ENCODE assay signal across 13 mouse cellular contexts in genomic region chr7:4651581-4651980, GRCm38 (mm10). TPM values are rescaled to one million over a fixed set of nuclear protein-coding genes. Genes with fewer than 3 reads are reported as not detected.
DNase-seq lines count a peak whose midpoint lies in the region; ATAC-seq and TF ChIP-seq lines count a peak whose summit lies in the region.
"Had no signal": no experiment of that assay in that cellular context is flagged by ENCODE, and none has a peak within 500 bp of the region (broad histone marks: within the 10 kb centered on the region; RNA-seq: fewer than 3 reads in every experiment).

No protein-coding gene starts in this region.

- peaks cover 27% of the 10 kb centered on the region for H3K4me1 ChIP-seq in kidney, adult 2 months (ENCODE audit: control insufficient read depth, insufficient read depth, low read length)
- peaks cover 39% of the 10 kb centered on the region for H3K4me1 ChIP-seq in thymus, adult 2 months (replicated peaks; ENCODE audit: control insufficient read depth, insufficient read depth, low read length)
- peaks cover 11% of the 10 kb centered on the region for H3K4me1 ChIP-seq in hindbrain, postnatal 0 days (ENCODE audit: insufficient read depth, low read length)

- H3K9me3 ChIP-seq in hindbrain, postnatal 0 days (ENCODE audit: low read length) = no peaks in the 10 kb centered on the region
- H3K9me3 ChIP-seq: heart, embryonic 12.5 days; liver, embryonic 13.5 days had no signal

- no peak overlapping the region for H3K27ac ChIP-seq in kidney, adult 2 months (ENCODE audit: insufficient read depth, low read depth, low read length)
- peak overlapping the region; percentile 89 for H3K27ac ChIP-seq in thymus, adult 2 months (ENCODE audit: control insufficient read depth, insufficient read depth, low read length)
- H3K27ac ChIP-seq in hindbrain, postnatal 0 days = no peak overlapping the region
- H3K27ac ChIP-seq: liver, embryonic 13.5 days had no signal

- TF ChIP-seq CTCF in kidney, adult 2 months (conservative IDR thresholded peaks at IDR 0.05; ENCODE audit: insufficient read depth, insufficient read length, low read depth, low read length) = no peak
- TF ChIP-seq CTCF in thymus, adult 2 months (IDR thresholded peaks at IDR 0.05; ENCODE audit: borderline replicate concordance, control insufficient read depth, extremely low read depth, insufficient read depth, low read length, poor library complexity) = no peak
- no peak for TF ChIP-seq CTCF in hindbrain, postnatal 0 days (IDR thresholded peaks at IDR 0.05; ENCODE audit: low read depth)

- H3K9ac ChIP-seq in hindbrain, postnatal 0 days (replicated peaks; ENCODE audit: low read length) = no peak overlapping the region
- H3K9ac ChIP-seq: heart, embryonic 12.5 days; liver, embryonic 13.5 days had no signal

- no peak for TF ChIP-seq POLR2A in kidney, adult 2 months (IDR thresholded peaks at IDR 0.05; ENCODE audit: low read depth, low read length)
- no peak for TF ChIP-seq POLR2A in thymus, adult 2 months (IDR thresholded peaks at IDR 0.05; ENCODE audit: control insufficient read depth, extremely low read depth, insufficient read depth, low read length, poor library complexity)

- 54% methylated on average over 8 of the region's 8 CpGs for WGBS in kidney, adult 2 months
- 6% methylated on average over 8 of the region's 8 CpGs for WGBS in thymus, adult 2 months
- 80% methylated on average over 8 of the region's 8 CpGs for WGBS in hindbrain, postnatal 0 days

- no peaks in the 10 kb centered on the region for H3K27me3 ChIP-seq in kidney, adult 2 months (replicated peaks; ENCODE audit: control insufficient read depth, insufficient read depth, low read length)
- no peaks in the 10 kb centered on the region for H3K27me3 ChIP-seq in thymus, adult 2 months (ENCODE audit: control insufficient read depth, insufficient read depth, low read length)
- no peaks in the 10 kb centered on the region for H3K27me3 ChIP-seq in hindbrain, postnatal 0 days (ENCODE audit: insufficient read depth, low read length)
- H3K27me3 ChIP-seq: heart, embryonic 12.5 days; liver, embryonic 13.5 days had no signal

- DNase-seq in kidney, adult 2 months = peak; percentile 58
- no peak for DNase-seq in kidney, postnatal 4 days
- DNase-seq in CD4-positive, CD25-positive, alpha-beta regulatory T cell, adult 2 months (ENCODE audit: low read depth, low spot score) = peak; percentile 73
- DNase-seq in thymus, adult 2 months = peak; percentile 58
- no peak for DNase-seq in cerebellum, postnatal 14 days
- DNase-seq in layer of hippocampus, postnatal 10 days (ENCODE audit: low spot score in 2 of 2) = no peak
- no peak for DNase-seq in hindbrain, postnatal 0 days (ENCODE audit: low spot score)
- DNase-seq: liver, embryonic 13.5 days had no signal

- no peak overlapping the region for H3K4me2 ChIP-seq in hindbrain, postnatal 0 days (ENCODE audit: low read depth, low read length)
- H3K4me2 ChIP-seq: heart, embryonic 12.5 days; liver, embryonic 13.5 days had no signal

- no peak overlapping the region for H3K4me3 ChIP-seq in kidney, adult 2 months (ENCODE audit: insufficient read depth, low read depth, low read length)
- H3K4me3 ChIP-seq in thymus, adult 2 months (ENCODE audit: control insufficient read depth, insufficient read depth, low read length) = peak overlapping the region; percentile 14; the same call in 1 of the 2 replicates
- no peak overlapping the region for H3K4me3 ChIP-seq in hindbrain, postnatal 0 days (ENCODE audit: low read length)
- H3K4me3 ChIP-seq: heart, embryonic 12.5 days; liver, embryonic 13.5 days had no signal

- H3K36me3 ChIP-seq in kidney, adult 2 months (ENCODE audit: control insufficient read depth, insufficient read depth, low read length) = no peaks in the 10 kb centered on the region
- peaks cover 2% of the 10 kb centered on the region for H3K36me3 ChIP-seq in thymus, adult 2 months (ENCODE audit: control insufficient read depth, insufficient read depth, low read length)
- peaks cover 11% of the 10 kb centered on the region; the same call in 1 of the 2 replicates for H3K36me3 ChIP-seq in hindbrain, postnatal 0 days (ENCODE audit: insufficient read depth, low read length)

- ATAC-seq in inflammation-experienced regulatory T-cells, adult 6 months = peak; percentile 66
- no peak for ATAC-seq in hindbrain, postnatal 0 days

RNA-seq across cellular contexts. Expression of gene Ppp6r1, which starts 7.2 kb away (rescaled TPM):
- polyA plus RNA-seq in kidney, adult 2 months (2012; rRNA removed) = 103 and 109 TPM in 2 replicates
- polyA plus RNA-seq in inflammation-experienced regulatory T-cells, adult 6 months (2017; shearing (Covaris generic)) = 10 to 100 TPM in 1 of 3 experiments, 1 to 10 TPM in 2; 7.7 to 13.6 (median 9.7) TPM
- polyA plus RNA-seq in thymus, adult 2 months (2012; rRNA removed) = 419 and 475 TPM in 2 replicates
- total RNA-seq in layer of hippocampus, postnatal 10 days (2021) = 100 to 1,000 TPM; 112 to 121 TPM
- 136 and 142 TPM in 2 replicates for total RNA-seq in hindbrain, postnatal 0 days (2014; rRNA removed)
- 9.4 and 10.3 TPM in 2 replicates for polyA plus RNA-seq in hindbrain, postnatal 0 days (2015; fragmentation: Nextera tagmentation; extraction: Ambion mirVana)

RNA-seq across cellular contexts. Expression of gene Tmem86b, which starts 20.4 kb away (rescaled TPM):
- polyA plus RNA-seq in kidney, adult 2 months (2012; rRNA removed) = 83.0 and 86.5 TPM in 2 replicates
- polyA plus RNA-seq in inflammation-experienced regulatory T-cells, adult 6 months (2017; shearing (Covaris generic)) = 1 to 10 TPM; 3.1 to 4.1 (median 4.0) TPM
- 103 and 113 TPM in 2 replicates for polyA plus RNA-seq in thymus, adult 2 months (2012; rRNA removed)
- 10 to 100 TPM; 13.9 to 18.5 TPM for total RNA-seq in layer of hippocampus, postnatal 10 days (2021)
- 14.2 and 17.4 TPM in 2 replicates for total RNA-seq in hindbrain, postnatal 0 days (2014; rRNA removed)
- polyA plus RNA-seq in hindbrain, postnatal 0 days (2015; fragmentation: Nextera tagmentation; extraction: Ambion mirVana) = 1.1 and 1.5 TPM in 2 replicates

RNA-seq across cellular contexts. Expression of gene Hspbp1, which starts 33.3 kb away (rescaled TPM):
- polyA plus RNA-seq in kidney, adult 2 months (2012; rRNA removed) = 36.6 and 39.4 TPM in 2 replicates
- polyA plus RNA-seq in inflammation-experienced regulatory T-cells, adult 6 months (2017; shearing (Covaris generic)) = 10 to 100 TPM; 41.5 to 52.0 (median 46.5) TPM
- 53.0 and 55.4 TPM in 2 replicates for polyA plus RNA-seq in thymus, adult 2 months (2012; rRNA removed)
- total RNA-seq in layer of hippocampus, postnatal 10 days (2021) = 10 to 100 TPM; 93.2 to 97.2 TPM
- 259 and 288 TPM in 2 replicates for total RNA-seq in hindbrain, postnatal 0 days (2014; rRNA removed)
- polyA plus RNA-seq in hindbrain, postnatal 0 days (2015; fragmentation: Nextera tagmentation; extraction: Ambion mirVana) = 172 and 174 TPM in 2 replicates

RNA-seq across cellular contexts. Expression of gene Brsk1, which starts 38.8 kb away (rescaled TPM):
- 1.7 and 2.3 TPM in 2 replicates for polyA plus RNA-seq in kidney, adult 2 months (2012; rRNA removed)
- under 1 TPM in 1 of 3 experiments, not detected in 2; 0.62 TPM for polyA plus RNA-seq in inflammation-experienced regulatory T-cells, adult 6 months (2017; shearing (Covaris generic))
- 0.71 and 0.84 TPM in 2 replicates for polyA plus RNA-seq in thymus, adult 2 months (2012; rRNA removed)
- total RNA-seq in layer of hippocampus, postnatal 10 days (2021) = 100 to 1,000 TPM; 280 to 313 TPM
- total RNA-seq in hindbrain, postnatal 0 days (2014; rRNA removed) = 195 and 217 TPM in 2 replicates
- polyA plus RNA-seq in hindbrain, postnatal 0 days (2015; fragmentation: Nextera tagmentation; extraction: Ambion mirVana) = 6.7 and 7.1 TPM in 2 replicates
- total RNA-seq: common myeloid progenitor, adult 5-6 weeks had no signal

RNA-seq across cellular contexts. Expression of gene Ptprh, which starts 47.7 kb away (rescaled TPM):
- 0.22 and 0.24 TPM in 2 replicates for polyA plus RNA-seq in kidney, adult 2 months (2012; rRNA removed)
- polyA plus RNA-seq in inflammation-experienced regulatory T-cells, adult 6 months (2017; shearing (Covaris generic)) = not detected
- polyA plus RNA-seq in thymus, adult 2 months (2012; rRNA removed) = 0.11 and 0.15 TPM in 2 replicates
- 1 to 10 TPM; 1.1 TPM for total RNA-seq in layer of hippocampus, postnatal 10 days (2021)
- 0.54 and 0.99 TPM in 2 replicates for total RNA-seq in hindbrain, postnatal 0 days (2014; rRNA removed)
- polyA plus RNA-seq in hindbrain, postnatal 0 days (2015; fragmentation: Nextera tagmentation; extraction: Ambion mirVana) = 0.52 and 0.74 TPM in 2 replicates
- total RNA-seq: common myeloid progenitor, adult 5-6 weeks; gastrocnemius, adult 8-10 months had no signal
- polyA plus RNA-seq: heart, embryonic 12.5 days; intestine, embryonic 14.5 days; liver, embryonic 13.5 days had no signal

Comparison
In these comparisons a context has a peak if more than half of its experiments do, and no peak if none do; other contexts are left out.
1. DNase-seq: peak in kidney, adult 2 months (single experiment), CD4-positive, CD25-positive, alpha-beta regulatory T cell, adult 2 months (single experiment) and thymus, adult 2 months (single experiment); none in kidney, postnatal 4 days (0 of 2), cerebellum, postnatal 14 days (0 of 2), layer of hippocampus, postnatal 10 days (0 of 2) and hindbrain, postnatal 0 days (single experiment).
2. RNA of gene Tmem86b, which starts 20.4 kb away (polyA plus RNA-seq): 103 to 113 TPM in thymus, adult 2 months and 83.0 to 86.5 TPM in kidney, adult 2 months; 3.1 to 4.1 TPM in inflammation-experienced regulatory T-cells, adult 6 months and 1.1 to 1.5 TPM in hindbrain, postnatal 0 days; every median in the first group is over 10 times any median in the second.